Mouse (Mus musculus) 3134 (cell line): Measurements from ENCODE around the gene Nmrk2.
"Not testable (repeated sequence)": the region's sequence is repeated elsewhere in the genome, so short reads cannot be mapped to it uniquely, and the experiment has no call there.

Experiments used
- DNase-seq: peaks from one replicate; pipeline ENCODE4 v3.0.0-alpha.2; 2011; ENCODE audit warnings: low spot score; ENCODE audit not compliant: insufficient read length; ENCODE audit errors: extremely low read depth

Gene Nmrk2

DNA sequence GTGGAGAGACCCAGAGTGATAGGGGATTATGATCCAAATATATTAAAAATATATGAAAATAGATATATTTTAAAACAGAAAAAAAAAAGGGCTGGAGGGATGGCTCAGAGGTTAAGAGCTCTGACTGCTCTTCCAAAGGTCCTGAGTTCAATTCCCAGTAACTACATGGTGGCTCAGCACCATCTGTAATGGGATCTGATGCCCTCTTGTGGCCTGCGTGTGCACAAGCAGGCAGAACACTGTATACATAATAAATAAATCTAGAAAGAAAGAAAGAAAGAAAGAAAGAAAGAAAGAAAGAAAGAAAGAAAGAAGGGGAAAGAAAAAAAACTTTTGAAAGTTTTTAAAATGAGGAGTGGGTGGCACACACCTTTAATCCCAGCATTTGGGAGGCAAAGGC is 15.4 kb upstream of the Nmrk2 start:
- DNase-seq: not testable (repeated sequence)

DNA sequence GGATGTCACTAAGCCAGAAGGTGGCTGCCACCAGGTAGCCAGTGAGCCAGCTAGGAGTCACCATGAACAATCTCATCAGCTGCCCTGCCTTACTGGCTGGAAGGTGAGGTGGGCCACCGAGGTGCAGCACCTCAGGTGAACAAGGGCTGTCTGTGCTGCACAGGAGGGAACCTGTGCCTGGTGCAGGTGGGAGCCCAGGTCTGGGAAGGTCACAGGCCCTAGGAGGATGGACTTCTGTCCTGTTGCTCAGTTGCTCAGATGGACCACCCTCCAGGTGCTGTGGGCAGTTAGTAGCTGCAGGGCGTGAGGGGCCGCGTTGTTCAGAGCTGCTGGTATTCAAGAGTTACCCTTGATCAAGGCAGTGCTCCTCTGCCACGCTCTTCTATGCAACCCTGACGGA is 15.0 kb upstream of the Nmrk2 start:
- DNase-seq: no peak

DNA sequence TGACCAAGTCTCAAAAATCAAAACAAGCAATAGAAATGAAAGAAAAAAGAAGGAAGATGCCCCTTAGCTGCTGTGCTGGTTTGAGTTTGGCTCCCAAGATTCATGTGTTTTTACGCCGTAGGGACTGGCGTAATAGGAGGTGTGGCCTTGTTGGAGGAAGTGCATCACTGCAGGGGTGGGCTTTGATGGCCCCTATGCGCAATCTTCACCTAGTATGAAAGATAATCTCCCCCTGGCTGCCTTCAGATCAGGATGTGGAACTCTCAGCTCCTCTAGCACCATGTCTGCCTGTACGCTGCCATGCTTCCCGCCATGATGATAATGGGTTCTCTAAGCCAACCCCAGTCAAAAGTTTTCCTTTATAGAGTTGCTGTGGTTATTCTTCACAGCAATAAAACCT is 14.4 kb upstream of the Nmrk2 start:
- DNase-seq: no peak

DNA sequence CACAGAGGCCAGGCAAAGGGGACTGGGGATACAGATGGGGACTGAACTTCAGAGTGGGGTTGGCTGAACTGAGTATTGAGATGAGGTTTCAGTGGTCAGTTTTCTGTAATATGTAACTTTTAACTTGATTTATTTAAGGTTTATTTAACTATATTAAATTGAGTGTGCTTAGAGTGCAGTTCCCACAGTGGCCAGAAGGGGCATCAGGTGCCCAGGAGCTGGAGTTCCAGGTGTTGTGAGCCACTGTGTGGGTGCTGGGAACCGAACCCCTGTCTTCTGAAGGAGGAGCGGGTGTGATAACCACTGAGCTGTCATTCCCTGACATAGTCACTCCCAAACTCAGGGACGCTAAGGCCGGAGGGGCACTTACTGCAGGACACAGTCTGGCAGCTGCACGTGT is 8.3 kb upstream of the Nmrk2 start:
- no peak for DNase-seq

DNA sequence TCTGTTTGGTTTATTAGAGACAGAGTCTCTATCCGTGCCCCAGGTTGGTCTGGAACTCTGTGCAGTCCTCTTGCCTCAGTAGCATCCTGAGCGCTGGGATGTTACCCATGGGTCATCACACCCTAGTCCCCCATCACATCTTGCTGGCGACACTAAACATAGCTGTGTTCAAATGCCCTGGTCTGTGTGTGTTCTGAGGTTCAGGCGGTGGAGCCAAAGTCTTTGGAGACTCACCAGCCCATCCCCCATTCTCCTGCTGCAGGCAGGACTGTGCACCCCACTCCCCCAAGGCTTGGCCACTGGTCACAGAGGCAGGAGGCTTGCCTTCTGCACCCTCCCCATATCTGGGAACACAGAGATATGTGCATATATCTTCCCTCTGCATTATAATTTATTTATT is 2.3 kb upstream of the Nmrk2 start:
- no peak for DNase-seq

DNA sequence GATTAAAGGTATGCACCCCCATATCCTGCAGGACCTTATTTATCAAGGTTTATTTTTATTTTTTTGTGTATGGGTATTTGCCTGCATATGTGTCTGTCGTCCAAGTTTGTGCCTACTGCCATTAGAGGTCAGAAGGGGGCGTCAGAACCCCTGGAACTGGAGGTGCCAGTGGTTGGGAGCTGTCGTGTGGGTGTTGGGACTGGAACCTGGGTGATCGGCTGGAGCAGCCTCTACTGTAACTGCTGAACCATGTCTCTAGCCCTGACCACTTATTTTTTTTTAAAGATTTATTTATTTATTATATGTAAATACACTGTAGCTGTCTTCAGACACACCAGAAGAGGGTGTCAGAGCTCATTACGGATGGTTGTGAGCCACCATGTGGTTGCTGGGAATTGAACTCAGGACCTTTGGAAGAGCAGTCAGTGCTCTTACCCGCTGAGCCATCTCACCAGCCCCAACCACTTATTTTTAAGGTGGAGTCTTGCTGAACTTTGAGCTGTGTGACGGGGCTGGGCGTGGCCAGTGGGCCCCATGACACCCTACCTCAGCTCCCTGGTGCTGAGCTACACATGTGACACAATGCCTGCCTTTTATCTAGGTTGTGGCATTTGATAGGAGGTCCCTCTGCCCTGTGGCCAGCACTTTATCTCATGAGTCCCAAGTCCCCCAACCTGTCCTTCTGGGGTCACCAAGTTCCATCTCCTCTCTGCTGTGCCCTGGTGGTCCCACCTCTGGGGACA is 1.3 kb upstream of the Nmrk2 start:
- no peak for DNase-seq

DNA sequence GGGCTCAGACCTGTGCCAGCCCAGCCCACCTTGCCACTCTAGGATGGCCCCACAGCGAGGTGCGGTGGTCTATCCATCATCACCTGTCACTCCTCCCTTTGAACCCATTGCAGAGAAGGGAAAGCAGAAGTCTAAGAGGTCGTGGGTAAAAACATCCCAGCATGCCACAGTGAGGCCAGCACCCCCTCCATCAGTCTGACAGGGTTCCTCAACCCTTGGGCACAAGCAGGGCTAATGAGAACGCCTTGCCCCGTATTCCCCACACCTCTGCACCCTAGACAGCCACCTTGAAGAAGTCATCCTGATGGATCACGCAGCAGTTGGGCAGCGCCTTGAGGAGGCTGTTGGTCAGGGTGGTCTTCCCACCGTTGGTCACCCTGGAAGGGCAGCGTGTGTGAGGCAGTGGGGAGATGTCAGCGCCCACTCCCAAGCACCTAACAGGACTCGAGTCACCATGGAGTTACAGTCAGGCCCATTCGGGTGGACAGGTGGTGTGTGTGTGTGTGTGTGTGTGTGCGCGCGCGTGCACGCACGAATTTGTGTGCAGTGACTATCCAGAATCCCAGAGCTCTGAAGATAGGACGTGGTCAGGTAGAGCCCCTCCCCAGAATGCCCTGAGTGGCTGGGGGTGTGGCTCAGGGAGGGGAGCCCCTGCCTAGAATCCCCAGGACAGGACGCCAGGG is 1.1 kb downstream of the Nmrk2 start:
- no peak for DNase-seq

DNA sequence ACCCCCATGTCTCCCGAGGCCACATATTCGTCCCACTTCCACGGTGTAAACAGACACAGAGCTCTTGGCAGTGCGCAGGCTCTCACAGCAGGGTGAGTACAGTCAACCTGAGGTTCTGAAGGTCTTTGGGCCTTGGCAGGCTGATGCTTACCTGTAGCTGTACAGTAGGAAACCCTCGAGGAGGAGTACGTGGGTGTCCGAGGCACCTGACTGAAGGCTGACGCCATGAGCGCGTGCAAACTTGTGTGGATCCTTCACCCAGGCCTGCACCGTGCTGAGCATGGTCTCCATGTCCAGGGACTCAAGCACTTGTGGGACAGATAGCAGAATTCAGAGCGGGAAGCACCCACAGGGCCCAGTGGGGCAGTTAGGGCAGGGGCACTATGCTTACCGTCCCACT is 1.7 kb downstream of the Nmrk2 start:
- DNase-seq: no peak

DNA sequence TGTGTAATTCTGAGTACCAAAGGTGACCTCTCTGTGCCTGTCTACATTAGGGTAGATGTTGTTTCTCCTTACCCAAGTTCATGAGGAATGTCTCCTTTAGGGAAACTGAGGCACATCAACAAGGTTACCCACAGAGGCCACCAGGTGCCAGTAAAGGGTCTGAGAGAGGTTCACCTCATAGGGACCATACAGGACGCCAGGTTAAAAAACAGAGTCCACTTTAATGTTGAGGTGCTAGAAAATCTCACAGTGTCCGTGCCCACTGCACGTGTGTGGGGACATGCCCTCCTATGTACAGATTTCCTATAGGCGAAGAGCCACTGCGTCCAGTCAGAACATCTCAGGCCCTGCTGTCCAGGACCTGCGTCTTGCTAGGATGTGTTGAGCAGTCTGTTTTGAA is 2.9 kb downstream of the Nmrk2 start:
- DNase-seq: no peak

DNA sequence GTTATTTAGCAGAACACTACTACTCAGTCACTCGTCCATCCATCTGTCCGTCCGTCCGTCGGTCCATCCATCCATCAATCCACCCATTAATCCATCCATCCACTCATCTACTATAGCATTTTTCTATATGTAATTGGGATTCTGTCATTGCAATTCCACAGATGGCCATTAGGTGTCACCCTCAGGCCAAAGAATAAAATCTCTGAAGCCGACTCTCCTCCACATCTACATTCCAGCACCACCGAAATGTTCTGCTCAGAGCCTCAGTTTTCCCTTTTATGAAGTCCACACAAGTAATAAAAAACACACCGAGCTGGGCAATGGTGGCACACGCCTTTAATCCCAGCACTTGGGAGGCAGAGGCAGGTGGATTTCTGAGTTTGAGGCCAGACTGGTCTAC is 3.6 kb downstream of the Nmrk2 start:
- DNase-seq: no peak

DNA sequence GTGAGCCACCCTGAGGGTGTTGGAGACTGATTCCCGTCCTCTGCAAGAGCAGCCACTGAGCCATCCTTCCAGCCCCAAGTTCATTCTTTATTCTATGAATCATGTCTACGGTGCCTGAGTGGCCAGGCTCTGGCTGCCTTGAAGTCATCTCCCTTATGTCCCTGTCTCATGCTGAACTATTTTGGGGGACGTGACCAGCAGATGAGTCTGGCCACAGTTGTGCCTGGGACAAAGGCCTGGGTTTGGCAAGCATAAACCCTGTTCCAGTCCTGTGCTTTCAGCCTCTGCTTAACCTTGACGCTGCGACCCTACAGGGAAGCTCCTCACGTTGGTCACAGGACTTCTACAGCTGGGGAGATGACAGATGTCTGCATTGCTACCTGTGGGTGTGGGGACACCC is 4.5 kb downstream of the Nmrk2 start:
- DNase-seq: no peak

DNA sequence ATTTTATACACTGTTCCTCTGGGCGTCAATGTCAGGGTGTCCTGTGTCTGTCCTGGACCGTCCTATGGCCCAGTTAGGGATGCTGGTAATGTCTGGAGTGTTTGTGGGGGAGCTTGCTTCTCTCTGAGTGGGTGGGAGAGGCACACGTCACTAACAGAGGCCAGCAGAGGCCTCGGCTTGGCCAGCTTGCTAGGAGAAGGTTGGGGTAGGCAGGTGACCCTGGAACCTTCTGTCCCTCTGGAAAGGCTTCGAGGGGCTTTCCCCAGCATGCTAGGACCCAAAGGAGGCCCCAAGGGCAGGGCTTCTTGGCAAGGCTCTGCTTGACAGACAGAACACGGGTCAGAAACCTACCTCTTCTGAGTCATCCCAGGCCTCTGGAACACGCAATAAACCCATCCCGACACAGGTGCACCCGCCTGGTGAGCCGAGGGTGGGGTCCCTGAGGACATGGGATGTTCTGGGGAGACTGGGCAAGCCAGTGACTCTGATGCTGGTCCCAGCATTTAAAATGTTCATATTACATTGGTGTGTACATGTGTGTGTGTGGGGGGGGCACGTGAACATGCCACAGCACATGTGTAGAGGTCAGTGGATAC is 5.3 kb downstream of the Nmrk2 start:
- DNase-seq: no peak

DNA sequence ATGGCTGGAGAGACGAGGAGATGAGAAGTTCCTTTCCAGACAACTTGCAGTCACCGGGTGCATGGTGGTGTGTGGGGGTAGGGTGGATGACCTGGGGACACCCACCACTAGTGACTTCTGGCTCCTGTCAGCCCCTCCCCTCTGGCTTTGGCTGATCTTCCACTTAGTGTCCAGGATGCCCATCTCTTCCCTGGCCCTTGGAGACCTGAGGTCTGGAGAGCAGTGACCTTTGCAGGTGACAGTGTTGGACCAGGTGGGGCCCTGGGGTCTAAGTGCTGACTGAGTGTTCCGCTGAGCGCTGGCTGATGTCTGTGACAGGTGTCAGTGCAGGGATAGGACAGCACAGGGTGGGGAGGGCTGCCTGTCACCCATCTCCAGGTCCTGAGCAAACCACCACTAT is 6.6 kb downstream of the Nmrk2 start:
- DNase-seq: no peak

DNA sequence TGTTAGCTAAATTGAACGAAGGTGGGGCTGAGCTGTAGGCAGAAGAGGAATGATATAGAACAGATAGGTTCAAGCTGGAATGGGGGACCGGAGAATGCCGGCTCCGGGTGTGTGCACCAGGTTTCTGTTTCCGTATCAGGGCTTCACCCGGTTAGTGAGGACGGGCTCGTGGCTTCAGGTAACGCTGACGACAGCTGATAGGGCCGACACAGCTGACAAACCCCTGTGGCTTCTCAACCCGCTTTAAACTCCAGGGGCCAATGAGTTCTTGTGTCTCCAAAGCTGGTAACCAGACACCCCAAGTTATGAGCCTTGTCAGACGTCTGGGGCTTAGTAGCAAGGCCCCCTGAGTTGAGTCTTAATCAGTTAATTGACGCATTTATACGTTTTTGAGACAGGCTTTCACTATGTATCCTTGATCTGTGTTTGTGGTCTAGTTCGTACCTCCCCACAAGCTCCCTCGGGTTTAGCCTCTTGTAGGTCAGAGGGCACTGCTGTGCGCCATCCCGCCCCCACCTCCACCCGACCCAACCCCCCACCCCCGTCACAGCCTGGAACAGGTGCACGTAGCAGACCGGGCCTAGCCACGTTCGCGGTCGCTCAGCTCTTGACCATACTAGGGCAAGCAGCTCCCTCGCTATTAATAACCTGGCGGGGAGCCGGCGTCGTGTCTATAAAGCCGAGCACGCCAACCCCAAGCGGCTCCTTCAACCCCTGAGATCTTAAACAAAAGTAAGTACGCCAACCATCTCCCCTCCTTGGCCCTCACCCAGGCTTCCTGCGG is 7.7 kb downstream of the Nmrk2 start:
- DNase-seq: no peak

DNA sequence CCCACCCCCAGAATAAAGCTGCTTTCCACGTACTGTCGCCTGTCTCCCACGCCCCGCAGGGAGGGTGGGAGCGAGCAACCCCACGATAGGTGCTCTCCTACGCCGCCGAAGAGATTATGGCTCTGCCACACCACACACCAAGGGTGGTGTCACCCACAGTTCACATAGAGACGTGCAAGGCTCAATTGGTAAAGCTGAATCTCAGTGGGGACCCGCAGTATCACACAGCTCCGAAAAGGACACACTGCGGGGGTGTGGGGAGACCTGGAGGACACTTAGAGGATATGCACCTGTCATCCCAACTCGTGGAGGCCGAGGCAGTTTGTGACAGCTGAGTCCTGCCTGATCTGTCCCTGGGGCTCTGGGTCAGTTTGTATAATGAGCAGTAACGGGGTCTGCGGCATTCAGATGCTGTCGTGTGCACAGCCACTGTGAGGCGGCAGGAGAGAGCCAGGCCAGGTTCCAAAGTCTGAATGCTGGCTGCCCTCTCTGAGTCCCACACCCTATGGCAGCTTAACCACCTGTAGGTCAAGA is 8.8 kb downstream of the Nmrk2 start:
- DNase-seq: no peak

DNA sequence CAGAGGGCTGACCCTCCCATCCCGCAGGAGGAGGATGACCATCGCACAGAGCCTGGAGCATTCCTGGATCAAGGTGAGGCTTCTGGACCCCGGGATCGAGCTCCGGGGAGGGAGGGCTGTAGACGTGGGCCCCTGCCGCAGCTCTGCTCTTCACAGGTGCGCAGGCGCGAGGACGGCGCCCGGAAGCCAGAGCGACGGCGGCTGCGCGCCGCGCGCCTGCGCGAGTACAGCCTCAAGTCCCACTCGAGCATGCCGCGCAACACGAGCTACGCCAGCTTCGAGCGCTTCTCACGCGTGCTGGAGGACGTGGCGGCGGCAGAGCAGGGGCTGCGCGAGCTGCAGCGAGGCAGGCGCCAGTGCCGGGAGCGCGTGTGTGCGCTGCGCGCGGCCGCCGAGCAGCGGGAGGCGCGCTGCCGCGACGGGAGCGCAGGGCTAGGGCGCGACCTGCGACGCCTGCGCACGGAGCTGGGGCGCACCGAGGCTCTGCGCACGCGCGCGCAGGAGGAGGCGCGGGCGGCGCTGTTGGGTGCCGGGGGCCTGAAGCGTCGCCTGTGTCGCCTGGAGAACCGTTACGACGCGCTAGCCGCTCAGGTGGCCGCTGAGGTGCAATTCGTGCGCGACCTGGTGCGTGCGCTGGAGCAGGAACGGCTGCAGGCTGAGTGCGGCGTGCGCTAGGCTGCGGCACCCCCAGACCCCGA is 9.4 kb downstream of the Nmrk2 start:
- DNase-seq: peak; percentile 81

DNA sequence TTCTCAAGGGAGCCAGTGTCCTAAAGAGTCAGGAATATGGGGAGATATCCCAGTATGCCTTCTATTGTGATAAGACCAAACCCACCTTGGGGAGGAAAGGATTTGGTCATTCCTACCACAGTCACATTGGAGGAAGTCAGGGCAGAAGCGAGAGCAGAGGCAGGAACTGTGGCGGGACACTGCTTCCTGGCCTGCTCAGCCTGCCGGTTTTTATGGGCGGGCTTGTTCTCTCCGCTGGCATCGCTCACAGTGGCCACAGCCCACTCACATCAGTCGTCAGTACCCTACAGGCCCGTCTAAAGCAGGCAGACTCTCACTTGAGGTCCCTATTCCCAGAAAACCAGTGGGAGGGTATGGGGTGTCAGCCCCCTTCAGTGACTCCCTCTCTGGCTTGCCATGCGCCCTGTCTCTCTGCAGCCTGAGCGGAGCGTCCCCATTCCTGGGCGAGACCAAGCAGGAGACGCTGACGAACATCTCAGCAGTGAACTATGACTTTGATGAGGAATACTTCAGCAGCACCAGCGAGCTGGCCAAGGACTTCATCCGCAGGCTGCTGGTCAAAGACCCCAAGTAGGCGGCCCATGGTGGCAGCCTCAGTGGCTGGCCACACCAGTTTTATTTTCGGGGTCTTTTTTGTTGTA is 10.4 kb downstream of the Nmrk2 start:
- DNase-seq: no peak

DNA sequence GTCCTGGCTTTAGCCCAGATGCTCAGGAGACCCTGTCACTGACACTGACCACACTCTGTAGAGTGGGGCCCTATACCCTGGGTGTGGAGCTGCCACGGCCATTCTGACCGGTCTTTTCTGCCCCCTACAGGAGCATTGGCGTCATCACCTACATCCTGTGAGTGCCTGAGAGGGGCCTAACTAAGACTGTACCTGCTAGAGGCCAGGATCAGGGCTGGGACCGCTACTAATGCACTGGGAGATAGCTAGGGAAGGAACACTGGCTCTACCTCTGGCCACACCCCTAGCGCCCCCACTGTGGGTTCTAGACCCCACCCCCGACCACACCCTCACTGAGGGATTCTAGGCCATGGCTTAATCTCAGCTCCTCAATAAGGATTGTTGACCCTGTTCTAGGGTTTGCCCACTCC is 10.9 kb downstream of the Nmrk2 start:
- DNase-seq: no peak

DNA sequence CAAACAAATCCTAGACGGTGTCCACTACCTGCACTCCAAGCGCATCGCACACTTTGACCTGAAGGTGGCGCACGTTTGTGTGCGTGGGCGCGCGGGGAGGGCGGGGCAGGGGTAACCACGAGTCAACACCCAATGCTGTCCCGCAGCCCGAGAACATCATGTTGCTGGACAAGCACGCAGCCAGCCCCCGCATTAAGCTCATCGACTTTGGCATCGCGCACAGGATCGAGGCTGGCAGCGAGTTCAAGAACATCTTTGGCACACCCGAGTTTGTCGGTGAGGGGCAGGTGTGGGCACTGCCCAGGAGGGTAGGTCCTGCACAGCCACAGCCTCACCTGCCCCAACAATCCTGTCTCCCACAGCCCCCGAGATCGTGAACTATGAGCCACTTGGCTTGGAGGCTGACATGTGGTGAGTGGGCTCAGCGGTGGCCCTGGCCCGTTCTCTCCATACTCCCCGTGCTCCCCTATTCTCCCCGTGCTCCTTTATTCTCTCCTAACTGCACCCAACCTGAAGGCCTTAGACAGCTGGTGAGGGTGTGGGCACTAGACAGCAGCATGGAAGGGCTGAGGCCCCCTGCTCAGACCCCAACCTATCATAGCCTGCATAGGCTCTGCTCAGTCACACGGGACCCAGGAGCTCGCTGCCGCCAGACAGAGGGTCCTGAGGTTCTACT is 11.5 kb downstream of the Nmrk2 start:
- DNase-seq: no peak

DNA sequence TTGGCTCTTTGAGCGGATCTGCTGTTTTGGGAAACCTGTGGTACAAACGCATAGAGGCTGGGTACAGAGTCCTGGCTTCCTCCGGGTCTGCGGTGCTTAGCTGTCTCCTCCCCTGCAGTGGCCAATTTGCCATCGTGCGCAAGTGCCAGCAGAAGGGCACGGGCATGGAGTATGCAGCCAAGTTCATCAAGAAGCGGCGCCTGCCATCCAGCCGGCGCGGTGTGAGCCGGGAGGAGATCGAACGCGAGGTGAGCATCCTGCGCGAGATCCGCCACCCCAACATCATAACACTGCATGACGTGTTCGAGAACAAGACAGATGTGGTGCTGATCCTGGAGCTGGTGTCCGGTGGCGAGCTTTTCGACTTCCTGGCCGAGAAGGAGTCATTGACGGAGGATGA is 12.0 kb downstream of the Nmrk2 start:
- no peak for DNase-seq
